Mouse (Mus musculus) 3134 (cell line): ENCODE data around the gene Gm13083.
"Not testable (repeated sequence)": the region's sequence is repeated elsewhere in the genome, so short reads cannot be mapped to it uniquely, and the experiment has no call there.

Experiments
- DNase-seq: peaks from one replicate; pipeline ENCODE4 v3.0.0-alpha.2; 2011; ENCODE audit warnings: low spot score; ENCODE audit not compliant: insufficient read length; ENCODE audit errors: extremely low read depth

The Gm13083 gene

GRCm38 (mm10) chr4:143614703-143615102, at the start of gene Gm13083:
TSS of gene Gm13083 (plus strand) at chr4:143615003.
- DNase-seq: not testable (repeated sequence)

GRCm38 (mm10) chr4:143611927-143612326, 2.9 kb upstream of the Gm13083 start:
- not testable (repeated sequence) for DNase-seq

- not testable (repeated sequence) for DNase-seq
Measured at GRCm38 (mm10) chr4:143618101-143618500, 3.3 kb downstream of the Gm13083 start.

GRCm38 (mm10) chr4:143657146-143657545, 42.3 kb downstream of the Gm13083 start, which contains the start of gene Gm13088:
TSS of gene Gm13088 (minus strand) at chr4:143657246.
- DNase-seq: not testable (repeated sequence)
